Mouse (Mus musculus) bone marrow, adult 2 months (tissue): ENCODE results near the gene Smyd3.

Source experiments
- CTCF ChIP-seq: fragments of 200-500 bp; IDR thresholded peaks from 2 replicates; pipeline ENCODE4 v1.5.1; 2011; ENCODE audit warnings: low read length, control low read depth; ENCODE audit not compliant: control insufficient read depth, insufficient read depth
- POLR2A ChIP-seq: fragments of 200-500 bp; IDR thresholded peaks from 2 replicates; pipeline ENCODE4 v1.6.1; 2011; ENCODE audit warnings: low read depth, mild to moderate bottlenecking, control low read depth, low read length, borderline replicate concordance; ENCODE audit not compliant: control insufficient read depth

DNA sequence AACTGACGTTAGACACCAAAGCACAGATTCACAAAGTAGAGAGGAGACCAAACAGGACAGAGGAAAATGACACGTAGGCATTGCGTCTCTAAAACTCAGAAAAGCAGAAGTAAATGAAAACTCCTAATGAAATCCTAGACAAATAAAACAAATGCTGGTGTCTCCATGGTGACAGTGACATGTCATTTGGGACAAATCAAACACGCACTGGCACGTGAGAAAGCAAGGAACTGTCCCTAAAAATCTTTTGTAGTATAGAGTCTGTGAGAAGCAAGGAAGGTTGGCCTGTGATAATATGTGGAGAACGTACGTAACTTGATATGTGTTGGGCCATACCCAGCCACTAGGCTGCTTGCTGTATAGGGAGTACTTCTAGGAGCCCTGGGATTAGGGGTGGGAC, 399.2 kb downstream of the Smyd3 start:
- TF ChIP-seq CTCF: no peak
- no peak for TF ChIP-seq POLR2A
